Mouse (Mus musculus): ENCODE results near the gene Chpf2.

- no peak for TF ChIP-seq CTCF (IDR thresholded peaks at IDR 0.05; ENCODE audit: borderline replicate concordance, insufficient read depth, low read depth, low read length)
- TF ChIP-seq POLR2A (IDR thresholded peaks at IDR 0.05; ENCODE audit: borderline replicate concordance, insufficient read depth, low read length), result no peak
These were observed 48.9 kb upstream of the Chpf2 start for GRCm38 (mm10) chr5:24537618-24538017.

Measured in cerebellum, adult 2 months (tissue).